Mouse (Mus musculus) retina, embryonic 14.5 days (tissue): ENCODE measurements around the gene Slc39a1.

Experiments
- DNase-seq: peaks from one replicate; pipeline ENCODE4 v3.0.0-alpha.2; 2015; ENCODE audit warnings: low spot score

Gene Slc39a1

DNA sequence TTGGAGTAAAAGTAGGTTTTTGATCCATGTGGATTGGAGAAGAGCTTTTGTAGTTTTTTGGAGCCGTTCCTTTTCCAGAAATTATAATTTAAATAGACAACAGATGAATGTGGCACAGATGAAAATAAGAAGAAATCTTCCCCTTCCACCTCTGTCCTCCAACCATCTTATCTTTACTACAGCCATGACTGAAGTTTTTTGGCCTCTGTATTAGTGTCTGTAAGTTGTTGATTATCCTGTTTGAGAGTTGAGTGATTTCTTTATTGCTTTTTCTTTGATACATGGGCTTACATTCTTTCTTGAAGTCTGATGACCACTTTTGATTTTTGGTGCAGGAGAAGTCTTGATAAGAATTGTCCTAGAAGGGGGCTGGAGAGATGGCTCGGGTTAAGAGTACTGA, 46.7 kb downstream of the Slc39a1 start:
- DNase-seq, result no peak
